ENCODE assay signal across 11 mouse cellular contexts in genomic region chr5:124192726-124193285, GRCm38 (mm10). TPM values are rescaled to one million over a fixed set of nuclear protein-coding genes. Genes with fewer than 3 reads are reported as not detected.
DNase-seq lines count a peak whose midpoint lies in the region; ATAC-seq and TF ChIP-seq lines count a peak whose summit lies in the region.
"Had no signal": no experiment of that assay in that cellular context is flagged by ENCODE, and none has a peak within 500 bp of the region (broad histone marks: within the 10 kb centered on the region; RNA-seq: fewer than 3 reads in every experiment).

No protein-coding gene starts in this region.

- ATAC-seq in hindbrain, embryonic 13.5 days (ENCODE audit: low FRiP score): 0 out of 2 replicates have a peak, but pooled peaks have one; percentile 27
- peak; percentile 13; the same call in 1 of the 2 replicates for ATAC-seq in midbrain, postnatal 0 days (ENCODE audit: low FRiP score)
- no peak for ATAC-seq in megakaryocyte progenitor cell, adult 5-6 weeks (replicated peaks; ENCODE audit: poor library complexity)

- peaks cover 7% of the 10 kb centered on the region; the same call in 1 of the 2 replicates for H3K36me3 ChIP-seq in heart, adult 2 months (ENCODE audit: control insufficient read depth, insufficient read depth, low read length)
- H3K36me3 ChIP-seq in forebrain, embryonic 10.5 days (replicated peaks): no peaks in the 10 kb centered on the region
- no peaks in the 10 kb centered on the region for H3K36me3 ChIP-seq in hindbrain, embryonic 13.5 days
- no peaks in the 10 kb centered on the region for H3K36me3 ChIP-seq in midbrain, postnatal 0 days (ENCODE audit: insufficient read depth, low read length)

- H3K4me1 ChIP-seq in heart, adult 2 months (ENCODE audit: control insufficient read depth, insufficient read depth, low read length): peaks cover 48% of the 10 kb centered on the region
- H3K4me1 ChIP-seq in forebrain, embryonic 10.5 days: peaks cover 42% of the 10 kb centered on the region
- peaks cover 53% of the 10 kb centered on the region for H3K4me1 ChIP-seq in hindbrain, embryonic 13.5 days (replicated peaks)
- H3K4me1 ChIP-seq in midbrain, postnatal 0 days (ENCODE audit: insufficient read depth, low read length): peaks cover 18% of the 10 kb centered on the region

- H3K27me3 ChIP-seq in heart, adult 2 months (ENCODE audit: control insufficient read depth, insufficient read depth, low read length): no peaks in the 10 kb centered on the region
- H3K27me3 ChIP-seq in forebrain, embryonic 10.5 days (ENCODE audit: poor library complexity, severe bottlenecking): peaks cover 3% of the 10 kb centered on the region
- no peaks in the 10 kb centered on the region for H3K27me3 ChIP-seq in hindbrain, embryonic 13.5 days
- H3K27me3 ChIP-seq in midbrain, postnatal 0 days (ENCODE audit: insufficient read depth, low read length): no peaks in the 10 kb centered on the region
- H3K27me3 ChIP-seq: megakaryocyte, embryonic 14.5 days had no signal

- WGBS in heart, adult 2 months: 27% methylated on average over 10 of the region's 10 CpGs
- 54% methylated on average over 10 of the region's 10 CpGs for WGBS in forebrain, embryonic 10.5 days
- WGBS in hindbrain, embryonic 13.5 days: 38% methylated on average over 10 of the region's 10 CpGs
- 26% methylated on average over 10 of the region's 10 CpGs for WGBS in midbrain, postnatal 0 days

- no peak for DNase-seq in heart, adult 2 months
- no peak for DNase-seq in heart, postnatal 4 days
- DNase-seq in forebrain, embryonic 10.5 days (ENCODE audit: extremely low spot score, low spot score): no peak
- DNase-seq in midbrain, postnatal 0 days (ENCODE audit: low spot score): no peak
- DNase-seq in frontal cortex, postnatal 25 days (ENCODE audit: low spot score in 2 of 2): no peak
- no peak for DNase-seq in cerebellum, postnatal 36 days
- DNase-seq: cerebellum, postnatal 25 days; kidney, adult 11 months had no signal

- H3K4me2 ChIP-seq in hindbrain, embryonic 13.5 days: peak overlapping the region; percentile 21
- H3K4me2 ChIP-seq in midbrain, postnatal 0 days (ENCODE audit: low read depth, low read length, poor library complexity, severe bottlenecking): peak overlapping the region; percentile 29

- H3K4me3 ChIP-seq in heart, adult 2 months: peak overlapping the region; percentile 19; the same call in 1 of the 2 replicates
- H3K4me3 ChIP-seq in forebrain, embryonic 10.5 days: peak overlapping the region; percentile 7; the same call in 1 of the 2 replicates
- H3K4me3 ChIP-seq in hindbrain, embryonic 13.5 days: no peak overlapping the region
- H3K4me3 ChIP-seq in midbrain, postnatal 0 days (ENCODE audit: low read depth, low read length): no peak overlapping the region
- H3K4me3 ChIP-seq: megakaryocyte, embryonic 14.5 days had no signal

- no peak for TF ChIP-seq POLR2A in heart, adult 2 months (IDR thresholded peaks at IDR 0.05; ENCODE audit: insufficient read depth, low read depth, low read length)

- H3K27ac ChIP-seq in heart, adult 2 months: peak overlapping the region; percentile 91
- H3K27ac ChIP-seq in forebrain, embryonic 10.5 days: peak overlapping the region; percentile 75
- peak overlapping the region; percentile 80 for H3K27ac ChIP-seq in hindbrain, embryonic 13.5 days
- H3K27ac ChIP-seq in midbrain, postnatal 0 days (ENCODE audit: low read depth, low read length): peak overlapping the region; percentile 47; the same call in 1 of the 2 replicates

- no peaks in the 10 kb centered on the region for H3K9me3 ChIP-seq in forebrain, embryonic 10.5 days
- no peaks in the 10 kb centered on the region for H3K9me3 ChIP-seq in hindbrain, embryonic 13.5 days
- no peaks in the 10 kb centered on the region for H3K9me3 ChIP-seq in midbrain, postnatal 0 days (ENCODE audit: low read length)
- H3K9me3 ChIP-seq: megakaryocyte, embryonic 14.5 days had no signal

- TF ChIP-seq EP300 in heart, adult 2 months (IDR thresholded peaks at IDR 0.05; ENCODE audit: insufficient read depth, low read depth, low read length): no peak

- H3K9ac ChIP-seq in heart, adult 2 months (ENCODE audit: low read depth, low read length): peak overlapping the region; percentile 60
- H3K9ac ChIP-seq in hindbrain, embryonic 13.5 days: peak overlapping the region; percentile 62
- peak overlapping the region; percentile 48 for H3K9ac ChIP-seq in midbrain, postnatal 0 days (replicated peaks; ENCODE audit: low read length, poor library complexity, severe bottlenecking)

- intact Hi-C loops in heart, adult 2 months (cut with DNase I): no loop called here

- no peak for TF ChIP-seq CTCF in heart, adult 2 months (IDR thresholded peaks at IDR 0.05)
- no peak for TF ChIP-seq CTCF in midbrain, postnatal 0 days (IDR thresholded peaks at IDR 0.05)

- no peaks in the 10 kb centered on the region for H3K79me2 ChIP-seq in heart, adult 2 months (replicated peaks; ENCODE audit: control insufficient read depth, insufficient read depth, low read length)

RNA-seq across cellular contexts. Expression of gene Pitpnm2, which starts 56.8 kb away (rescaled TPM):
- 10 to 100 TPM; 40.1 TPM for total RNA-seq in heart, adult 2 months (2021)
- polyA plus RNA-seq in heart, adult 2 months (2012; rRNA removed): 34.9 and 37.7 TPM in 2 replicates
- total RNA-seq in heart, postnatal 4 days (2021): 10 to 100 TPM; 45.9 to 52.2 TPM
- 2.1 and 3.0 TPM in 2 replicates for polyA plus RNA-seq in forebrain, embryonic 10.5 days (2016; fragmentation: Nextera tagmentation; extraction: Ambion mirVana)
- polyA plus RNA-seq in hindbrain, embryonic 13.5 days (2015; fragmentation: Nextera tagmentation; extraction: Ambion mirVana): 7.4 and 8.3 TPM in 2 replicates
- total RNA-seq in midbrain, postnatal 0 days (2014; rRNA removed): 48.1 and 66.2 TPM in 2 replicates
- 8.6 and 10.1 TPM in 2 replicates for polyA plus RNA-seq in midbrain, postnatal 0 days (2015; fragmentation: Nextera tagmentation; extraction: Ambion mirVana)
- total RNA-seq in megakaryocyte progenitor cell, adult 5-6 weeks (2015): 6.0 and 7.5 TPM in 2 replicates
- total RNA-seq in megakaryocyte progenitor cell, adult 5-6 weeks (2017): 2.5 and 3.1 TPM in 2 replicates

Comparison
In these comparisons a context has a peak if more than half of its experiments do, and no peak if none do; other contexts are left out.
1. H3K4me3 ChIP-seq: peak in heart, adult 2 months (single experiment) and forebrain, embryonic 10.5 days (single experiment); none in hindbrain, embryonic 13.5 days (single experiment) and midbrain, postnatal 0 days (single experiment).
2. Peak in every context shown above with its lines, with median percentiles within 50 percentile points of each other: H3K27ac ChIP-seq and H3K9ac ChIP-seq.